Mouse (Mus musculus): ENCODE results near the gene Rbpjl. TPM values are rescaled to one million over a fixed set of nuclear protein-coding genes. Genes with fewer than 3 reads are reported as not detected.

The Rbpjl gene
- 86.8 and 101 TPM in 2 replicates for polyA plus RNA-seq (2012; rRNA removed)

- DNase-seq = peak; percentile 75
- peak; percentile 67 for TF ChIP-seq CTCF (IDR thresholded peaks at IDR 0.05; ENCODE audit: insufficient read depth, low read length)
- 0 out of 2 replicates have a peak, but pooled peaks have one; percentile 24 for TF ChIP-seq POLR2A (IDR thresholded peaks at IDR 0.05; ENCODE audit: borderline replicate concordance, extremely low read depth, low read depth, low read length)
- Histone ChIP-seq H3K4me3 (replicated peaks; ENCODE audit: extremely low read depth, low read depth, low read length) (peak within 1 kb of the TSS; percentile 44), H3K4me1 (ENCODE audit: control insufficient read depth, insufficient read depth, low read length) (no peaks in the 10 kb centered on the region)
- 7% methylated on average over 17 of the region's 17 CpGs for WGBS
Measured at GRCm38 (mm10) chr2:164402906-164403305, at the start of gene Rbpjl. Rbpjl (plus strand) TSS chr2:164403141.

GRCm38 (mm10) chr2:164353356-164353755 lies 49.6 kb upstream of the Rbpjl start:
- TF ChIP-seq POLR2A (IDR thresholded peaks at IDR 0.05; ENCODE audit: borderline replicate concordance, extremely low read depth, low read depth, low read length) (no peak), CTCF (IDR thresholded peaks at IDR 0.05; ENCODE audit: insufficient read depth, low read length) (no peak)
- 77% methylated on average over 11 of the region's 11 CpGs for WGBS
- H3K4me3 ChIP-seq (replicated peaks; ENCODE audit: extremely low read depth, low read depth, low read length) = no peak overlapping the region

GRCm38 (mm10) chr2:164356177-164356967 lies 46.6 kb upstream of the Rbpjl start:
- peaks cover 6% of the 10 kb centered on the region for H3K4me1 ChIP-seq (ENCODE audit: control insufficient read depth, insufficient read depth, low read length)
- TF ChIP-seq POLR2A (IDR thresholded peaks at IDR 0.05; ENCODE audit: borderline replicate concordance, extremely low read depth, low read depth, low read length) (peak; percentile 17; the same call in 1 of the 2 replicates), CTCF (IDR thresholded peaks at IDR 0.05; ENCODE audit: insufficient read depth, low read length) (no peak)
- DNase-seq = peak; percentile 27
- WGBS = 45% methylated on average over 11 of the region's 11 CpGs
- no peak overlapping the region for H3K4me3 ChIP-seq (replicated peaks; ENCODE audit: extremely low read depth, low read depth, low read length)

More at GRCm38 (mm10) chr2:164353356-164353755, 49.6 kb upstream of the Rbpjl start:
- H3K4me1 ChIP-seq (ENCODE audit: control insufficient read depth, insufficient read depth, low read length) = peaks cover 3% of the 10 kb centered on the region; the same call in 1 of the 2 replicates
- DNase-seq = no peak

GRCm38 (mm10) chr2:164358373-164358772 lies 44.6 kb upstream of the Rbpjl start:
- Histone ChIP-seq H3K4me3 (replicated peaks; ENCODE audit: extremely low read depth, low read depth, low read length) (no peak overlapping the region), H3K4me1 (ENCODE audit: control insufficient read depth, insufficient read depth, low read length) (peaks cover 6% of the 10 kb centered on the region)
- no peak for DNase-seq
- TF ChIP-seq POLR2A (IDR thresholded peaks at IDR 0.05; ENCODE audit: borderline replicate concordance, extremely low read depth, low read depth, low read length) = no peak
- peak; percentile 23; the same call in 1 of the 2 replicates for TF ChIP-seq CTCF (IDR thresholded peaks at IDR 0.05; ENCODE audit: insufficient read depth, low read length)
- WGBS = 81% methylated on average over 3 of the region's 3 CpGs

GRCm38 (mm10) chr2:164359031-164359430 lies 43.9 kb upstream of the Rbpjl start:
- TF ChIP-seq CTCF (IDR thresholded peaks at IDR 0.05; ENCODE audit: insufficient read depth, low read length) (no peak), POLR2A (IDR thresholded peaks at IDR 0.05; ENCODE audit: borderline replicate concordance, extremely low read depth, low read depth, low read length) (no peak)
- 85% methylated on average over 5 of the region's 5 CpGs for WGBS
- H3K4me1 ChIP-seq (ENCODE audit: control insufficient read depth, insufficient read depth, low read length) = peaks cover 6% of the 10 kb centered on the region

GRCm38 (mm10) chr2:164359668-164360067 lies 43.3 kb upstream of the Rbpjl start:
- TF ChIP-seq POLR2A (IDR thresholded peaks at IDR 0.05; ENCODE audit: borderline replicate concordance, extremely low read depth, low read depth, low read length) (no peak), CTCF (IDR thresholded peaks at IDR 0.05; ENCODE audit: insufficient read depth, low read length) (no peak)
- no peak for DNase-seq
- WGBS = 82% methylated on average over 5 of the region's 5 CpGs
- H3K4me3 ChIP-seq (replicated peaks; ENCODE audit: extremely low read depth, low read depth, low read length) = no peak overlapping the region
- H3K4me1 ChIP-seq (ENCODE audit: control insufficient read depth, insufficient read depth, low read length) = peaks cover 6% of the 10 kb centered on the region

More at GRCm38 (mm10) chr2:164359031-164359430, 43.9 kb upstream of the Rbpjl start:
- H3K4me3 ChIP-seq (replicated peaks; ENCODE audit: extremely low read depth, low read depth, low read length) = no peak overlapping the region
- DNase-seq = no peak

GRCm38 (mm10) chr2:164360974-164361657 lies 41.8 kb upstream of the Rbpjl start:
- no peak for DNase-seq
- TF ChIP-seq POLR2A (IDR thresholded peaks at IDR 0.05; ENCODE audit: borderline replicate concordance, extremely low read depth, low read depth, low read length) = no peak
- WGBS = 35% methylated on average over 13 of the region's 13 CpGs
- Histone ChIP-seq H3K4me1 (ENCODE audit: control insufficient read depth, insufficient read depth, low read length) (peaks cover 3% of the 10 kb centered on the region; the same call in 1 of the 2 replicates), H3K4me3 (replicated peaks; ENCODE audit: extremely low read depth, low read depth, low read length) (no peak overlapping the region)

- 30% methylated on average over 3 of the region's 3 CpGs for WGBS
- H3K4me1 ChIP-seq (ENCODE audit: control insufficient read depth, insufficient read depth, low read length) = no peaks in the 10 kb centered on the region
Measured at GRCm38 (mm10) chr2:164366947-164367346, 36.0 kb upstream of the Rbpjl start.

GRCm38 (mm10) chr2:164368620-164369105 lies 34.3 kb upstream of the Rbpjl start:
- 49% methylated on average over 6 of the region's 6 CpGs for WGBS
- no peak overlapping the region for H3K4me3 ChIP-seq (replicated peaks; ENCODE audit: extremely low read depth, low read depth, low read length)
- no peak for TF ChIP-seq CTCF (IDR thresholded peaks at IDR 0.05; ENCODE audit: insufficient read depth, low read length)
- TF ChIP-seq POLR2A (IDR thresholded peaks at IDR 0.05; ENCODE audit: borderline replicate concordance, extremely low read depth, low read depth, low read length) = no peak
- DNase-seq = no peak
- no peaks in the 10 kb centered on the region; the same call in 1 of the 2 replicates for H3K4me1 ChIP-seq (ENCODE audit: control insufficient read depth, insufficient read depth, low read length)

More at GRCm38 (mm10) chr2:164366947-164367346, 36.0 kb upstream of the Rbpjl start:
- TF ChIP-seq POLR2A (IDR thresholded peaks at IDR 0.05; ENCODE audit: borderline replicate concordance, extremely low read depth, low read depth, low read length) (no peak), CTCF (IDR thresholded peaks at IDR 0.05; ENCODE audit: insufficient read depth, low read length) (no peak)
- DNase-seq = no peak
- H3K4me3 ChIP-seq (replicated peaks; ENCODE audit: extremely low read depth, low read depth, low read length) = no peak overlapping the region

Measured in lung, adult 2 months (tissue).